Mouse (Mus musculus) stomach, embryonic 14.5 days (tissue): ENCODE data around the gene Lat. TPM values are rescaled to one million over a fixed set of nuclear protein-coding genes. Genes with fewer than 3 reads are reported as not detected.
"Not testable (repeated sequence)": the region's sequence is repeated elsewhere in the genome, so short reads cannot be mapped to it uniquely, and the experiment has no call there.

ENCODE experiments used
- ATAC-seq: fragments of 200-750 bp; cut with Nextera tagmentation; 2 replicates; pipeline ENCODE4 v1.8.0; 2017; ENCODE audit warnings: low read depth, moderate TSS enrichment; ENCODE audit not compliant: insufficient number of reproducible peaks, insufficient read depth, low FRiP score
- H3K27ac ChIP-seq: fragments of 300-500 bp; sonication (generic); 2 replicates; pipeline ENCODE4 v1.5.1; 2014; ENCODE audit warnings: mild to moderate bottlenecking, low read length, moderate library complexity, mixed read lengths
- H3K27me3 ChIP-seq: fragments of 300-500 bp; sonication (generic); 2 replicates; pipeline ENCODE4 v1.6.1; 2014; ENCODE audit warnings: low read length, control low read depth, mixed read lengths; ENCODE audit not compliant: control insufficient read depth, insufficient read depth
- H3K36me3 ChIP-seq: fragments of 300-500 bp; sonication (generic); 2 replicates; pipeline ENCODE4 v1.6.1; 2014; ENCODE audit warnings: mild to moderate bottlenecking, control low read depth, low read length, moderate library complexity, mixed read lengths; ENCODE audit not compliant: control insufficient read depth, insufficient read depth
- H3K4me1 ChIP-seq: fragments of 300-500 bp; sonication (generic); 2 replicates; pipeline ENCODE4 v1.6.1; 2014; ENCODE audit warnings: low read length, control low read depth, mixed read lengths; ENCODE audit not compliant: control insufficient read depth, insufficient read depth
- H3K4me2 ChIP-seq: fragments of 300-500 bp; sonication (generic); replicated peaks from 2 replicates; pipeline ENCODE4 v1.6.1; 2014; ENCODE audit warnings: low read depth, low read length, control low read depth
- H3K4me3 ChIP-seq: fragments of 300-500 bp; sonication (generic); 2 replicates; pipeline ENCODE4 v1.5.1; 2014; ENCODE audit warnings: low read depth, low read length, control low read depth
- H3K9ac ChIP-seq: fragments of 300-500 bp; sonication (generic); replicated peaks from 2 replicates; pipeline ENCODE4 v1.6.1; 2014; ENCODE audit warnings: low read depth, mild to moderate bottlenecking, control low read depth, low read length, moderate library complexity, mixed read lengths
- H3K9me3 ChIP-seq: fragments of 300-500 bp; sonication (generic); 2 replicates; pipeline ENCODE4 v1.6.1; 2016; ENCODE audit warnings: low read depth, low read length, control low read depth; ENCODE audit not compliant: control insufficient read depth
- WGBS: fragments of 180-500 bp; shearing (Covaris S2); extraction: QIAGEN DNeasy Blood & Tissue Kit; methylation state at CpG from one replicate; pipeline ENCODE4 v1.1.7; 2014; 5-methylcytosine and 5-hydroxymethylcytosine counted together
- polyA plus RNA-seq: library from polyadenylated mRNA; unstranded; fragments of >200 nt; fragmentation: Nextera tagmentation; extraction: Ambion mirVana; gene quantifications from 2 replicates; pipeline ENCODE4 v1.2.1, GENCODE M21; 2014

Lat gene
- polyA plus RNA-seq, 1 experiment from 2014 or later = 0.78 TPM

DNA sequence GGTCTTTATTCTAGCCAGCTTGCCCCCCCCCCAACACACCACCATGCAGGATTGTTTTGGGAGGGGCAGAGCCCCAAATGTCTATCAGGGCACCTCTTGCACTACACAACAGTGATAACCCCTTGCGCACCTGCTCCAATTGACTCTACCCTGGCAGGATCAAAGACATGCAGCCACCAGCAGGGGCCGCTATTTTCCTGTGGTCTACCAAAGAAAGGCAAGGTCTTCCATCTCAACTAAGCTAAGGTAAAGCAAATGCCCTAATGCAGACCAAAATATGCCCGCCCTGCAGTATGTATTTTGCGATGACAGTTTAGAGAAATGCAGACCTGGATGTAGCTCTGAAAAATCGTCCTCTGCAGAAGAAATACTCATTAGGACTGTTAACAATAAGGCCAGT is 30.2 kb upstream of the Lat start:
- peaks cover 5% of the 10 kb centered on the region; the same call in 1 of the 2 replicates for H3K4me1 ChIP-seq
- no peak overlapping the region for H3K9ac ChIP-seq
- H3K36me3 ChIP-seq = no peaks in the 10 kb centered on the region
- WGBS = 11% methylated on average over 5 of the region's 5 CpGs
- ATAC-seq = no peak
- H3K27ac ChIP-seq = no peak overlapping the region
- no peaks in the 10 kb centered on the region for H3K9me3 ChIP-seq
- H3K4me3 ChIP-seq = no peak overlapping the region
- H3K27me3 ChIP-seq = no peaks in the 10 kb centered on the region
- no peak overlapping the region for H3K4me2 ChIP-seq

GRCm38 (mm10) chr7:126397822-126398221 is 28.5 kb upstream of the Lat start:
- H3K27ac ChIP-seq = no peak overlapping the region
- no peak for ATAC-seq
- no peaks in the 10 kb centered on the region for H3K36me3 ChIP-seq
- 88% methylated on average over 4 of the region's 4 CpGs for WGBS
- no peaks in the 10 kb centered on the region for H3K9me3 ChIP-seq
- no peak overlapping the region for H3K4me2 ChIP-seq
- H3K9ac ChIP-seq = no peak overlapping the region
- H3K4me1 ChIP-seq = peaks cover 5% of the 10 kb centered on the region; the same call in 1 of the 2 replicates
- H3K27me3 ChIP-seq = no peaks in the 10 kb centered on the region
- no peak overlapping the region for H3K4me3 ChIP-seq

GRCm38 (mm10) chr7:126397221-126397620 is 27.9 kb upstream of the Lat start:
- Histone ChIP-seq H3K36me3 (no peaks in the 10 kb centered on the region), H3K4me3 (no peak overlapping the region; the same call in 1 of the 2 replicates), H3K4me1 (peaks cover 5% of the 10 kb centered on the region; the same call in 1 of the 2 replicates), H3K4me2 (peak overlapping the region; percentile 17; the same call in 1 of the 2 replicates), H3K27me3 (no peaks in the 10 kb centered on the region), H3K9me3 (no peaks in the 10 kb centered on the region), H3K9ac (no peak overlapping the region), H3K27ac (no peak overlapping the region)
- 51% methylated on average over 6 of the region's 6 CpGs for WGBS
- ATAC-seq = no peak

- H3K4me1 ChIP-seq = peaks cover 5% of the 10 kb centered on the region; the same call in 1 of the 2 replicates
- peak within 1 kb of the TSS; percentile 55 for H3K9ac ChIP-seq
- WGBS = 1% methylated on average over 59 of the region's 59 CpGs
- peak; percentile 100 for ATAC-seq
- no peaks in the 10 kb centered on the region for H3K9me3 ChIP-seq
- H3K27ac ChIP-seq = no peak within 1 kb of the TSS
- no peaks in the 10 kb centered on the region for H3K36me3 ChIP-seq
- no peaks in the 10 kb centered on the region for H3K27me3 ChIP-seq
- H3K4me2 ChIP-seq = peak within 1 kb of the TSS; percentile 85
- peak within 1 kb of the TSS; percentile 88 for H3K4me3 ChIP-seq
These were observed 27.1 kb upstream of the Lat start, which contains the start of gene Nfatc2ip for GRCm38 (mm10) chr7:126396298-126397119. Gene Nfatc2ip, minus strand, starts transcription at chr7:126396737.

- H3K27ac ChIP-seq, H3K4me1 ChIP-seq, H3K9ac ChIP-seq, H3K4me3 ChIP-seq, H3K4me2 ChIP-seq, H3K36me3 ChIP-seq, H3K9me3 ChIP-seq, H3K27me3 ChIP-seq, ATAC-seq: not testable (repeated sequence)
- 92% methylated on average over 7 of the region's 7 CpGs for WGBS
These were observed 22.9 kb upstream of the Lat start for GRCm38 (mm10) chr7:126392086-126392884.

GRCm38 (mm10) chr7:126388185-126388584 is 18.8 kb upstream of the Lat start:
- no peaks in the 10 kb centered on the region for H3K4me1 ChIP-seq
- H3K27me3 ChIP-seq = no peaks in the 10 kb centered on the region
- 95% methylated on average over 1 of the region's 1 CpGs for WGBS
- H3K9me3 ChIP-seq = no peaks in the 10 kb centered on the region
- ATAC-seq = no peak
- peaks cover 8% of the 10 kb centered on the region for H3K36me3 ChIP-seq
- no peak overlapping the region for H3K9ac ChIP-seq
- H3K4me3 ChIP-seq = no peak overlapping the region
- no peak overlapping the region for H3K4me2 ChIP-seq
- no peak overlapping the region for H3K27ac ChIP-seq

- Histone ChIP-seq H3K9ac (no peak overlapping the region), H3K4me2 (no peak overlapping the region), H3K36me3 (peaks cover 5% of the 10 kb centered on the region; the same call in 1 of the 2 replicates), H3K4me1 (no peaks in the 10 kb centered on the region), H3K27ac (no peak overlapping the region), H3K27me3 (no peaks in the 10 kb centered on the region), H3K9me3 (no peaks in the 10 kb centered on the region), H3K4me3 (no peak overlapping the region)
- WGBS = 88% methylated on average over 5 of the region's 5 CpGs
- no peak for ATAC-seq
These were observed 14.2 kb upstream of the Lat start for GRCm38 (mm10) chr7:126383565-126383964.
